12 mouse cellular contexts compared by ENCODE assay signal in the genomic region with DNA sequence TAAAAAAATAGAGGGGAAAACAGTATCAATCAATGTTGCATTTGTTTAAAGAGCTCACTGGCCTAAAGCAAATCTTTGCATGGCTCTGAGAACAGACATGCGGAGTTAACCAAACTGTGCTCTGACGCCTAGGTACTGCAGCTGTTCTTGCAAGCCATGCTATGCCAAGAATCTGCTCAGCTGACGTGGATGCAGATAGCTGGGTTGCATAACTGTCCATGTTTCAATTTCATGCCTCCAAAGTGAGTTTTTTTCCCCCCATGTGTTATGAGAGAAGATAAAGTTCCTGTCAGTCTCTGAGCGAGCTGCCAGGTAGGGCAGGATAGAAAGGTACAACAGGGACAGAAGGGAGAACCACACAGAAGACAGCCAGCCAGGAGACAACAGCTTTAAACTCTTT. TPM values are rescaled to one million over a fixed set of nuclear protein-coding genes. Genes with fewer than 3 reads are reported as not detected.
A peak's percentile ranks its signal among the peaks of the same experiment; 100 is the strongest.
DNase-seq lines count a peak whose midpoint lies in the region; ATAC-seq lines count a peak whose summit lies in the region.
"Had no signal": no experiment of that assay in that cellular context is flagged by ENCODE, and none has a peak within 500 bp of the region (broad histone marks: within the 10 kb centered on the region; RNA-seq: fewer than 3 reads in every experiment).

No protein-coding gene starts in this region.

- no peaks in the 10 kb centered on the region for H3K36me3 ChIP-seq in heart, embryonic 16.5 days (ENCODE audit: control insufficient read depth, insufficient read depth)
- H3K36me3 ChIP-seq in lung, embryonic 16.5 days (ENCODE audit: control insufficient read depth, insufficient read depth, low read length), result no peaks in the 10 kb centered on the region

- WGBS in heart, embryonic 16.5 days, result 22% methylated on average over 4 of the region's 4 CpGs
- 34% methylated on average over 4 of the region's 4 CpGs for WGBS in lung, embryonic 16.5 days

- H3K4me2 ChIP-seq in heart, embryonic 16.5 days (ENCODE audit: low read depth, low read length), result peak overlapping the region; percentile 14; the same call in 1 of the 2 replicates
- no peak overlapping the region for H3K4me2 ChIP-seq in lung, embryonic 16.5 days (ENCODE audit: low read depth, low read length)

- H3K27me3 ChIP-seq in heart, embryonic 16.5 days (ENCODE audit: control insufficient read depth, insufficient read depth, low read length), result no peaks in the 10 kb centered on the region
- H3K27me3 ChIP-seq in lung, embryonic 16.5 days (ENCODE audit: control insufficient read depth, insufficient read depth, low read depth, low read length), result no peaks in the 10 kb centered on the region

- peaks cover 9% of the 10 kb centered on the region; the same call in 1 of the 2 replicates for H3K4me1 ChIP-seq in brown adipose tissue, adult 24 weeks (ENCODE audit: control insufficient read depth, insufficient read depth, insufficient read length, low read length)
- H3K4me1 ChIP-seq in heart, embryonic 16.5 days (ENCODE audit: control insufficient read depth, insufficient read depth, low read length), result peaks cover 15% of the 10 kb centered on the region
- H3K4me1 ChIP-seq in lung, embryonic 16.5 days (replicated peaks; ENCODE audit: control insufficient read depth, insufficient read depth, low read length), result peaks cover 14% of the 10 kb centered on the region

- no peak overlapping the region for H3K9ac ChIP-seq in heart, embryonic 16.5 days (ENCODE audit: low read length)
- no peak overlapping the region for H3K9ac ChIP-seq in lung, embryonic 16.5 days (ENCODE audit: low read length)
- H3K9ac ChIP-seq: liver, embryonic 14.5 days had no signal

- peak; percentile 75 for ATAC-seq in heart, embryonic 16.5 days (replicated peaks; ENCODE audit: extremely low read depth, insufficient read depth, low FRiP score)
- peak; percentile 89 for ATAC-seq in lung, embryonic 16.5 days (ENCODE audit: low read depth)

- H3K27ac ChIP-seq in brown adipose tissue, adult 24 weeks (replicated peaks; ENCODE audit: low read depth, low read length), result peak overlapping the region; percentile 79
- H3K27ac ChIP-seq in heart, embryonic 16.5 days (ENCODE audit: low read length), result peak overlapping the region; percentile 27
- no peak overlapping the region for H3K27ac ChIP-seq in lung, embryonic 16.5 days (ENCODE audit: low read length)
- H3K27ac ChIP-seq: liver, embryonic 14.5 days had no signal

- no peak overlapping the region for H3K4me3 ChIP-seq in brown adipose tissue, adult 24 weeks (ENCODE audit: insufficient read depth, low read depth, low read length)
- H3K4me3 ChIP-seq in heart, embryonic 16.5 days (ENCODE audit: low read length), result no peak overlapping the region
- H3K4me3 ChIP-seq in lung, embryonic 16.5 days (ENCODE audit: low read length), result no peak overlapping the region

- no peaks in the 10 kb centered on the region for H3K9me3 ChIP-seq in heart, embryonic 16.5 days (replicated peaks; ENCODE audit: control insufficient read depth, low read length)
- H3K9me3 ChIP-seq in lung, embryonic 16.5 days (ENCODE audit: control insufficient read depth, low read length), result no peaks in the 10 kb centered on the region
- H3K9me3 ChIP-seq: G1E had no signal

- DNase-seq in layer of hippocampus, adult 18-20 months (ENCODE audit: low spot score in 2 of 2), result peak; percentile 56 to 83
- DNase-seq in layer of hippocampus, postnatal 25 days (ENCODE audit: extremely low spot score in 1 of 2, low spot score in 1 of 2), result no peak
- no peak for DNase-seq in cerebellum, postnatal 4 days (ENCODE audit: low spot score in 2 of 2)
- no peak for DNase-seq in urinary bladder, adult 2 months (ENCODE audit: low spot score)
- DNase-seq in testis, postnatal 10 days (ENCODE audit: low spot score), result no peak
- DNase-seq: spleen, adult 18-20 months had no signal

RNA-seq across cellular contexts. Expression of gene Mfsd4b1, which starts 44.2 kb away (rescaled TPM):
- 1 to 10 TPM in 1 of 2 experiments, under 1 TPM in 1; 0.74 to 1.6 TPM for total RNA-seq in layer of hippocampus, adult 18-20 months (2021)
- 1 to 10 TPM in 1 of 2 experiments, under 1 TPM in 1; 0.87 to 2.3 TPM for total RNA-seq in layer of hippocampus, postnatal 25 days (2021)
- polyA plus RNA-seq in brown adipose tissue, adult 24 weeks (2012; ENCODE audit: insufficient read depth, insufficient read length, missing spikeins), result 8.1 and 9.7 TPM in 2 replicates
- polyA plus RNA-seq in heart, embryonic 16.5 days (2015; fragmentation: Nextera tagmentation; extraction: Ambion mirVana), result 0.76 and 1.3 TPM in 2 replicates
- 0.13 and 0.33 TPM in 2 replicates for polyA plus RNA-seq in lung, embryonic 16.5 days (2015; fragmentation: Nextera tagmentation; extraction: Ambion mirVana)
- 0.30 and 0.44 TPM in 2 replicates for polyA plus RNA-seq in urinary bladder, adult 2 months (2012; rRNA removed)
- total RNA-seq: common myeloid progenitor, adult 5-6 weeks had no signal
- polyA plus RNA-seq: G1E had no signal

Comparison
In these comparisons a context has a peak if more than half of its experiments do, and no peak if none do; other contexts are left out.
1. DNase-seq: peak in layer of hippocampus, adult 18-20 months (2 of 2); none in layer of hippocampus, postnatal 25 days (0 of 2), cerebellum, postnatal 4 days (0 of 2), urinary bladder, adult 2 months (single experiment) and testis, postnatal 10 days (single experiment).